Mouse (Mus musculus) testis, postnatal 14 days (tissue): Measurements from ENCODE around the gene Sap30bp.

Experiments used
- DNase-seq: peaks from one replicate; pipeline ENCODE4 v3.0.0; 2021; ENCODE audit warnings: low spot score

Sap30bp gene

GRCm38 (mm10) chr11:115955195-115955858, 22.2 kb downstream of the Sap30bp start:
- DNase-seq = no peak

DNA sequence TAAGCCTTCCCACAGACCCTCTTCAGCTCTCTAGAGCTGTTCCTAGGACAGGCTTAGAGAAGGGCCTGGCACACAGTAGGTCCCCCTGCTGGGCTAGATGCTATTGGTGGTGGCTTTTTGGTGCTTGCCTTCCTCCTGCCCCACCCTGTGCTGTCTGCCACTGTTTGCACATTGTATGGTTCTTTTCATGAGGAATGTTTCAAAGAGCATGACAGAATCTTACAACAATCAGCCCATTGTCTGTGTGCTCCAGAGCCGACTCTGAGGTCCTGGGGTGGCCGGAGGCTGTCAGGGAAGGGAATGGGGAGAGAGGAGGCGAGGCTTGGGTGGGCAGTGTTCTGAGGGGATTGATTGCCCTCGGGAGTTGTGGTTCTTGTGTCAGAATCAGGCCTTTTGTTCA, 23.4 kb downstream of the Sap30bp start:
- DNase-seq = no peak

GRCm38 (mm10) chr11:115957971-115958370, 24.9 kb downstream of the Sap30bp start:
- no peak for DNase-seq

DNA sequence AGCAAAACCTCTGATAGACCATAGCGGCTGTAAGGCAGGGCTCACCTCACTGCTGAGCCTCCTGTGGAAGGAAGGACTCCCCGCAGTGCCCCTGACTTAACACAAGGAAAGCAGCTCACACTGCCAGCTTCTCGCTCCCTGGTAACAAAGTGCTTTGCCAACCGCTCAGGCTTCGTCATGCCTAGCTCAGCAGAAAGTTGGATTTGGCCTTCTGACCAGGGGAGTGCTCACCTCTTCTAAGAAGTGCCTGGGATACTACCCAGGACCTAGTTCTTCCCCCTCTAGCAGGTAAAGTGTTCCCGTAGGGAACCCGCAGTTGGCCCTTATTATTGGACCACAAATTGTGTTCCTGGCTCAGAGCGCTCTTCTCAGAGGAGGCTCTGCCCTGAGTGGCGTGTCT, 25.9 kb downstream of the Sap30bp start:
- no peak for DNase-seq

DNA sequence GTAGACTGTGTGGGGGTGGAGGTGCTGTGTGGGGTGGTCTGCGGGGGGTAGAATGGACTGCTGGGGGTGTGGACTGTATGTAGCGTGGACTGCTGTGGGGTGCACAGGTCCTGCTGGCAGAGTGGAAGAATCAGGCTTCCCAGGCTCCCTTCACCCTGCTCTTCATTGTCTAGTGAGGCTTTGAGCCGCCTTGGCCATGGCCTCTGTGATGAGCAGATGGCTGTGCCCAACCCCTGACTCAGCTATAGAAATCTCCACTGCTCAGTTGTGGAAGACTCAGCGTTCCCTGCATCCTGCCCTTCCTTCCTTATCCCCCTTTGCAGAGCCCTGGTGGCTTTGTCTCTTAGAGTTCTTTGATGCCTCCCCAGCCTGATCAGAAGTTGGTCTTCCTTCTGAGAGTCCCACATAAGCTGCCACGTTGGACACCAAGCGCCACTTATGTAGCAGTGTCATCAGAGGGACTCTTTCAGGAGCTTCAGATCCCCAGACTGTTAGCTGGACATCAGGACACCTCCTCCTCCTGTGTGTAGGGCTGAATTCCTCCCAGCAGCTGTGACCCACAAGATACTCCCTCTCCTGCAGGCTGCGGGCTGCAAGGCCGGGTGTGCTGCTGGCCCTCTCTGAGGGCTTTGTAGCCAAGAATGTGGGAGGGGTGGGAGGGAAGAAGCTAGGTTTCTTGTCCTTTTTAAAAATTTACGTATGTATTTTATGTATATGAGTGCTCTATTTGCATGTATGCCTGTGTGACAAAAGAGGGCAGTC, 29.8 kb downstream of the Sap30bp start:
- DNase-seq = no peak

GRCm38 (mm10) chr11:115964977-115965604, 32.0 kb downstream of the Sap30bp start:
- no peak for DNase-seq

GRCm38 (mm10) chr11:115968731-115969405, 35.8 kb downstream of the Sap30bp start:
- DNase-seq = no peak

- no peak for DNase-seq
These were observed 37.1 kb downstream of the Sap30bp start for GRCm38 (mm10) chr11:115970006-115970673.

DNA sequence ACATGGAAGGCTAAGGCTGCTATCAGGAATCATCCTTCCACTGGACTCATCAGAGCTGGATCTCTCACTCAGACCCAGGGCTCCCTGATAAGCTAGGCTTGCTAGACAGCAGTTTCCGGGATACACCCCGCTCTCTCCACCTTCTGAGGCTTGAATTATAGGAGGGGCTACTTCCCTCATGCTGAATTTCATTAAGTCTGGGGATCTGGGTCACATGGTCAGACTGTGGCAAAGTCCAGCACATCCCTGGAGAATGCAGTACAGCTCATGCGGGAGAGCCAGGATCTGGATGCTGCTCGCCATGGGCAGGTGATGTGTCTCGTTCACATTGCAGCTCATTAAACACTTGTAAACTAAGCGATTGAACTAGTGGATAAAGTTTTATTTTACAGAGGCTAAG, 37.9 kb downstream of the Sap30bp start:
- DNase-seq = no peak

- DNase-seq = peak; percentile 37
These were observed 41.4 kb downstream of the Sap30bp start, which contains the start of gene Itgb4 for GRCm38 (mm10) chr11:115974309-115975082. TSS of gene Itgb4 (plus strand) at chr11:115974709.

DNA sequence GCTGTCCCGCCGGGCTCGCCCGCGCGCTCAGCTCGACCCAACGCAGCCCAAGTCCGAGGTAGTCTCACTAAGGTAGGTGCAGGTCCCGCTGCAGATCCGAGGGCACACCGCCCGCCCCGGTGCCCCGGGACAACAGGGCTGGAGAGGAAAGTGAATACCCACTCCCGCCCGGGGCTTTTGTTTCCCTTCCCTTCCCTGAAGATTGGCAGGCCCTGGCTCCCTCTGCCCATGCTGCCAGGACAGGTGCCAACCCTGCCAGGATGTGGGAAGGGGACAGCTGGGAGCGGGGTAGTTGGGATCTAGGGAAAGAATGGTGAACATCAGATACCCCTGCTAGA, 42.0 kb downstream of the Sap30bp start:
- DNase-seq = no peak

DNA sequence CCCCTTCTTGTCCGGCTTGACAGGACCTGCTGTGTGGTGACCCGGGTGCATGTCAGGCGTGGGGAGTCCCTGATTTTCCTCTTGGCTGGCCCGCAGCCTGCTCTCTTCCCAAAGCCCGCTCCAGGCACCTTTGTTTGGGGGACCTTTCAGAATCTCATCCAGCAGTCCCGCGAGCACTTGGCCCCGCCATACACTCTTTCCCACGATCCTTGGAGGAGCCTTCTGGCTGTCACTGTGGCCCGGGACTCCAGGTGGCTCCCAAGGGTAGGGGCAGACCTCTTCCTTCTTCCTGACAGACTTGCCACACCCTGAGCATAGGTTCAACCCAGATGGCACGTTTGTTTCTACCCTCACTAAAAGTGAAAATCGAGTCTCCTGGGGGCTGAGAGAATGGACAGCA, 42.5 kb downstream of the Sap30bp start:
- DNase-seq = no peak

DNA sequence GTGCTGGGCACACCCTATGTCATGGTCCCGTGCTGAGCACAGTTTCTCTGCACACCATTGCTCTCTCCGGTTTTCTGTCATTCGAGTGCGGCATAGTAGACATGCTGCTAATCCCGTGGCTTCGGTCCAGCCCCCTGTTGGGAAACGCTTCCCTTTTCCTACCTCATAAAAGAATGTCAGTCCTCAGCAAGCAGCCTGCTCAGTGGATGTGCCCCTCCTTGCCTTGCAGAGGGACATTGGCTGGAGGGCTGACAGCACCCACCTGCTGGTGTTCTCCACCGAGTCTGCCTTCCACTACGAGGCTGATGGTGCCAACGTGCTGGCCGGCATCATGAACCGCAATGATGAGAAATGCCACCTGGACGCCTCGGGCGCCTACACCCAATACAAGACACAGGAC, 49.4 kb downstream of the Sap30bp start:
- DNase-seq = no peak

DNA sequence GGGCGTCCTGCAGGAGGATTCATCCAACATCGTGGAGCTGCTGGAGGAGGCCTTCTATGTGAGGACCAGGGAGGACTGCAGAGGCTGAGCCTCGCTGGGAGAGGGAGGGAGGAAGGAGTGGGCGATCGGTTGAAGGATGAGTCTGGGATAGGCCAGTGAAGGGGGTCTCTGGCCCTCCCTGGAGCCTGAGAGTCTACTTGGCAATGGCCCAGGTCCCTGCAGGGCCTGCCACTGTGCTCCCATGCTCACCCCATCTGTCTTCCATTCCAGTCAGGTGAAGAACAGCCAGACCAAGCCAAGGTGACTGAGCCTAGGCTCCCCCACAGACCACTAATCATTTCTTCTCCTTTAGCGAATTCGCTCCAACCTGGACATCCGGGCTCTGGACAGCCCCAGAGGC, 50.2 kb downstream of the Sap30bp start:
- no peak for DNase-seq

DNA sequence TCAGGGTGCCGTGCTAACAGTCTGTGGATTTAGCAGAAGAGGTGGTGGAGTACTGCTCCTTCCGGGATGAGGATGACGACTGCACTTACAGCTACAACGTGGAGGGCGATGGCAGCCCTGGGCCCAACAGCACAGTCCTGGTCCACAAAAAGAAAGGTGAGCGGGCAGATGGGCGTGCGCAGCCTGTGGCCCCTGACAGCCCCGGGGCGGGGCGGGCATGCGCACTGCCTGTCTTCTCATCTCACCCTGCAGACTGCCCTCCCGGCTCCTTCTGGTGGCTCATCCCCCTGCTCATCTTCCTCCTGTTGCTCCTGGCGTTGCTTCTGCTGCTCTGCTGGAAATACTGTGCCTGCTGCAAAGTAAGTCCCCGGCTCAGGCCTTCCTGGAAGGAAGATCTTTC, 56.6 kb downstream of the Sap30bp start:
- DNase-seq = no peak

- DNase-seq = no peak
These were observed 59.0 kb downstream of the Sap30bp start for GRCm38 (mm10) chr11:115992098-115992497.

DNA sequence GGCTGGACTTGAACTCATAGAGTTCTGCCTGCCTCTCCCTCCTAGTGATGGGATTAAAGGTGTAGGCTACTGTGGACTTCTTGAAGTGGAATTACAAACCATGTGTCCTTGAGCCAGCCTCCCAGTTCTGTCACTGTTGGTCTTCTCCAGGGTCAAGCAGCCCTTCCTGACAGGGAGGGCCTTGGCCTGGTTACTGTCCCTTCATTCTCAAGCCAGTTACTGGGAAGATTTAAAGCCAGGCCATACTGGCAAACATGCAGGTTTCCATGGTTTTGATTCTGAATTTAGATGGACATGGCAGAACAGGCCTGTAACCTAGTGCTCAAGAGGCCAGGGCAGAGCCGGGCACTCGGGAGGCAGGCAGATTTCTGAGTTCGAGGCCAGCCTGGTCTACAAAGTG, 62.2 kb downstream of the Sap30bp start:
- no peak for DNase-seq

DNA sequence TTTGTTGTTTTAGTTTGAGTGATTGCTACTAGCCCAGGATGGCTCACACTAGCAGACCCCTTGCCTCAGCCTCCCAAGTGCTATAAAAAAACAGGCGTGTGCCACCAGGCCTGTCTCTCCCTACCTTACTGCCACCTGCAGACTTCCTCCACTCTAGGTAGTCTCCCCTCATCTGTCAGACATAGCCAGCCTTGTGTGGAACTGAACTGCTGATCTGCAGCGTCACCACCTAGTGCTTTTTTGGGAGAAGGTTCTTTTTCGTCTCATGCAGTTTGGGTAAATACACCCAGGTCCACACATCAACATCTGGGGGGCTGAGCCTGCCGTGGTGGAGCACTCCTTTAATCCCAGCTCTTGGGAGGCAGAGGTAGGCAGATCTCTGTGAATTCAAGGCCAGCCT, 64.0 kb downstream of the Sap30bp start:
- no peak for DNase-seq

DNA sequence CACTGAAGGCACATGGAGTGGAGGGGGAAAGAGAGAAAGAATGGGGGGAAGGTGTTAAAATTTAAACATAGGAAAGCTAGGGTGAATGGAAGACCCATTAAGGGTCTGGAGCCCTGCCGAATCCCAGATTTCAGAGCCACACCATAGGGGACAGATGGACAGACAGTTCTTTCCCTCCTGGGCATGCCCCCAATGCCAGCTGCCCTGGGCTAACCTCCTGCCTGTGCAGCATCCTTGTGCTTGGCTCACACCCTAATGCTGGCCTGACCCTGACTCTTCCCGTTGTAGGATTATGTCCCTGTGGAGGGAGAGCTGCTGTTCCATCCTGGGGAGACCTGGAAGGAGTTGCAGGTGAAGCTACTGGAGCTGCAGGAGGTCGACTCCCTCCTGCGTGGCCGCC, 64.6 kb downstream of the Sap30bp start:
- no peak for DNase-seq

DNA sequence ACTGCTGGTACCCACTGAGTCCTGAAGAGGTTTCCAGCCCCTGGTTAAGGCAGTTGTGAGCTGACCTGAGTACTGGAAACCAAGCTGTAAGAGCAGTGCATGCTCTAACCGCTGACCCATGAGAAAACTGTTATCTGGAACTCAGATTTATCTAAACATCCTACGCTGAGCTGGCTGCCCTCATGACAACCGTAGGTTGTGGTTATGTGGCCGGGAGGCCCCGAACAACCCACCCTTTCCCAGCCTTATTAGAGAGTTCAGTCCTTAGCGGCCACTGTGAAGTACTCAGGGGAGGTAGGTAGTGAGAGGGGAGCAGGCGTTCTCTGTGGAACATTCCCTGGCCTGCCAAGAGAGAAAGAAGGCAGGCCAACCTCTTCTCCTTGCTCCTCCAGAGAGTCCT, 65.9 kb downstream of the Sap30bp start:
- DNase-seq = no peak

DNA sequence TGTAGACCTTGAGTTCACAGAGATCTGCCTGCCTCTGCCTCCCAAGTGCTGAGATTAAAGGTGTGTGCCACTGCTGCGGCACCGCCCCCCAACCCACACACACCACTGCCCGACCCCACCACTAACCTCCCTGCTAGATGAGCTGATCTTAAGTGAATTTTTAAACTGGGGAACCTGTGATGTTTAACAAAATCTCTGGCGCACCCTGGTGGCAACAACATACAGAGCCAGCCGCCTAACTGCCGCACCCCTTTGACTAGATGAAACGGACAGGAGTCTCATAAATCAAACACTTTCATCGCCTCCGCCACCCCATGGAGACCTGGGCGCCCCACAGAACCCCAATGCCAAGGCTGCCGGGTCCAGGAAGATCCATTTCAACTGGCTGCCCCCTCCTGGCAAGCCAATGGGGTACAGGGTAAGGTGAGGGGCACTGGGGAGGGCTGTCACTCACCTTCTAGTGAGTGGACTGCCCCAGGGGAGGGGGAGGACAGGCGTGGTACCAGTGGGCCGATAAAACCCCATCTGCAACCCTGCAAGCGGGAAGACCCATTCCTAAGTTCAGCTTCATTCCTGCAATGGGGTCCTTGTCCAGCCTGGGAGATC, 66.6 kb downstream of the Sap30bp start:
- no peak for DNase-seq
